Mouse (Mus musculus) Muller cell, postnatal 12 days (primary cell): Measurements from ENCODE around the gene Hist1h2ai.
A peak's percentile ranks its signal among the peaks of the same experiment; 100 is the strongest.

Experiments used
- DNase-seq: peaks from one replicate; pipeline ENCODE4 v3.0.0-alpha.2; 2015; ENCODE audit errors: inconsistent ontology term

Hist1h2ai gene

DNA sequence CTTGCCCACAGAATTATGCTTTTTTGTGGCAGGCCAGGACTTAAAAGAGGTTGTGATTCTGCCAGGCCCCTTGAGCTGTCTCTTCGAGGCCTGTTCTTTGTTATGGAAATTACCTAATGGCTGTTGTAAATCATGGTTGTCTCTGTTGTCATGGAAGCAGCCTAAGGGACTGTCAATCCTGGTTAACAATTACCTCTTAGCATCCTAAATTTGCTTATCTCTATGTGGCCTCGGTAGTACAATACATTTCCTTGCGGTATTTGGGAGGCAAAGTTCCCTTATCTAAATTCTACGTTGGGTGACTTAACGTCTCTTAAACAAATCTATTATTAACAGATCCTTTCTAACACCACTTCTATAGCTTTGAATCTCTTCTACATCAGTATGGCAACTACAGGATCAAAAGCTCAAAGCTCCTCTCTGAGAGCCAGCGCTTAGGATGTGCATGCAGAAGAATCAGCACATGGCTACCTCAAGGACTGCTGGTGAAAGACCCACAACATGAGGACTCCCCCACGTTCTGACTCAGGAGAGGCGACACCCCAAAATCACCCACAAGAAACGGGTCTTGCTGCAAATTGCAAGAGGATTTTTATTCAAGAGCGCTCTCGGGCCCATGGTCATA, 11.8 kb downstream of the Hist1h2ai start:
- DNase-seq, result no peak

DNA sequence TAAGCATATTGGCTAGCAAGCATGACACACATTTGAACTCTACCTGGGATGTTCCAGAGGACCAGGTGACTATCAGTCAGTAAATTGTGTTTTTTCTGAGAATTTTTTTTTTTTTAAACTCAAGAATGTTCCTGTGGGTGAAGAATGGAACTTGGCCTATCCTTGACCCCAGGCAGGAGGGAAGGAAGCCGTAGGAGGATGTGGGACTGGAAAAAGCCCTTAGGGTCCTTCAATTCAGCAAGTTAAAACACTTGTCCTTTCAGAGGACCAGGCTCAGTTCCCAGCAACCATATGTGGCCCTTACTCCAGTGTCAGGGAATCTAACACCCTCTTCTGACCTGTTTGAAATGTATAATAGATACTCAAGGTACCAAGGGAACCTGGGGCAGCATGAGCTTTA, 13.3 kb downstream of the Hist1h2ai start:
- DNase-seq, result no peak

DNA sequence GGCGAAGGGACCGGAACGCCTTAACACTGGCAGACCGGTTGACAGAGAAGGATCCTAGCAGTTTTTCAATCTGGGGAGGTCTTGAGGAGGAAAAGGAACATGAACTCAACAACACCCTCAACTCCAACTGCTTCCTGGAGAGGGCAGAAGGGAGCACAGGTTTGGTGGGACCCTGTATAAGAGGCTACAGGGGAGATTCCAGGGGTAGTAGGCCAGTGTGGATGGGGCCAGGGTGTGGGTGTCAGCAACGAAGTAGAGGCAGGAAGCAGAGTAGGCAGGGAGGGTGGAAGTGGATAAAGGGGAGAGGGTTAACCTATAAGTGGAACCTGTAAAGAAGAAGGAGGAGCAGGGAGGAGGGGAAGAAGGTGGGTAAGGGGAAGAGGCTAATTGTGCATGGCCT, 17.2 kb downstream of the Hist1h2ai start:
- no peak for DNase-seq

DNA sequence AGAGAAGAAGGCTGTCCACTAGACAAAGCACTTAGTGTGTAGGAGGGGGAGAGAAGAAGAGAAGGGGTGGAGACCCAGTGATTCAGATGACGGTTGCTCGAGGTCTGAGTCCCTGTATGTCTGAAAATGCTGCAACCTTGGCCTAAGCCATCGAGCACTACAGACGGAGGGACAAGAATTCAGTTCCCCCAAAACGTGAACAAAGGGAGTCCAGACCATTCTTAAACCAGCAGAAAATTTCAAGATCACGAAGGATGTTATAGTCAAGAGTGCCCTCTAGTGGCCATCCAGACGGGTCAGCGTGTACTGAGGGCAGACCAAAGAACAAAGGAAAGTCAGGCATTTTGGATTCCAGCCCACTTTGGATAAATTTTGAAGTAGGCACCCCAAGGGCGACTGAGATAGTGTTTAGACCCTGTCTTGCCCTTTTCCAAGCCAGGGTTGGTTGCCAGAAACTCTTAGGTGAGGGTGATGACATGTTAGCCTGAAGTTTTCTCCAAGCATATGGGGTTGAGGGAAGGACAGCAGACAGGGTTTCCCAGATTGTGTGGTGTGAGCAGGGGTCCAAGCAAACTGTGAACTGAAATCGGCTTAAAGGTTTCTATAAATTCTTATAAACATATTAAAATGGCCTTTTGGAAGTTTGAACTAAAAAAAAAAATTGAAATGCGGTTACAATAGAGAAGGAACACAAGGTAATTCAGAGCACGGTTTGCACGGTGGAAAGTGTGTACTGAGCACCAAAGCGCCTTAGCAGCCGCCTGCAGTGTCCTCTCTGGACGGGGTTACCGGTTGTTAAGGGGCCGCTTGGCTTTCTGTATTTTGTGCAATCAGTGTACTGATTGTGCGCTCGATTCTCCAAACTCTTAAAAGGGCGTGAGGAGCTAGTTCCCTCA, 18.0 kb downstream of the Hist1h2ai start:
- DNase-seq, result peak; percentile 81

GRCm38 (mm10) chr13:21734906-21735767, 18.9 kb downstream of the Hist1h2ai start, which contains the start of gene Hist1h4j:
TSS of gene Hist1h4j (plus strand) at chr13:21735064.
- peak; percentile 83 for DNase-seq

GRCm38 (mm10) chr13:21745006-21745405, 28.8 kb downstream of the Hist1h2ai start:
- DNase-seq, result no peak

GRCm38 (mm10) chr13:21749387-21750158, 33.4 kb downstream of the Hist1h2ai start:
- peak; percentile 69 for DNase-seq

- peak; percentile 81 for DNase-seq
Observed at GRCm38 (mm10) chr13:21750159-21751017, 34.2 kb downstream of the Hist1h2ai start, which contains the start of gene Hist1h4k. TSS of gene Hist1h4k (minus strand) at chr13:21750505.

GRCm38 (mm10) chr13:21751417-21751816, 35.2 kb downstream of the Hist1h2ai start:
- peak; percentile 3 for DNase-seq

- no peak for DNase-seq
Observed at GRCm38 (mm10) chr13:21751827-21752226, 35.6 kb downstream of the Hist1h2ai start.

DNA sequence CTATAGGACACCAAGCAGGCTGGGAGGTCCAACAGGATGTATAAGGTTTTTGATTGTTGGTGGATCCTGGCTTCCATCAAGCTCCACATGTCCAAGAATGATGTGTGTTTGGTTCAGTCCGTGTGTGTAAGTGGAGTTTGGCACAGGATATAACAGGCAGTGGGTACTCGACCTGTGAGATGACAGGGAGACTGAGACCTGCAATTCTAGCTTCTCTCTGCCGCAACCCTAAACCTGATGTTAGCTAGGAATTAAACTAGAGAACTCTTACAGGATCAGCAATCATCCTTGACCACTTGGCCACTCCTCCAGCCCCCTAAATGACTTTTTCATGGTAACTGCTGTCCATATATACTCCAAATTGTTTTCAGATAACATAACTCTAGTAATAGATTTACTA, 36.1 kb downstream of the Hist1h2ai start:
- DNase-seq, result no peak

GRCm38 (mm10) chr13:21753051-21753523, 36.9 kb downstream of the Hist1h2ai start:
- peak; percentile 39 for DNase-seq

- DNase-seq, result peak; percentile 94
Observed at GRCm38 (mm10) chr13:21753524-21754285, 37.5 kb downstream of the Hist1h2ai start, which contains the start of the genes Hist1h2ak and Hist1h2bn. TSS of gene Hist1h2ak (minus strand) at chr13:21753827. TSS of gene Hist1h2bn (plus strand) at chr13:21754123.

DNA sequence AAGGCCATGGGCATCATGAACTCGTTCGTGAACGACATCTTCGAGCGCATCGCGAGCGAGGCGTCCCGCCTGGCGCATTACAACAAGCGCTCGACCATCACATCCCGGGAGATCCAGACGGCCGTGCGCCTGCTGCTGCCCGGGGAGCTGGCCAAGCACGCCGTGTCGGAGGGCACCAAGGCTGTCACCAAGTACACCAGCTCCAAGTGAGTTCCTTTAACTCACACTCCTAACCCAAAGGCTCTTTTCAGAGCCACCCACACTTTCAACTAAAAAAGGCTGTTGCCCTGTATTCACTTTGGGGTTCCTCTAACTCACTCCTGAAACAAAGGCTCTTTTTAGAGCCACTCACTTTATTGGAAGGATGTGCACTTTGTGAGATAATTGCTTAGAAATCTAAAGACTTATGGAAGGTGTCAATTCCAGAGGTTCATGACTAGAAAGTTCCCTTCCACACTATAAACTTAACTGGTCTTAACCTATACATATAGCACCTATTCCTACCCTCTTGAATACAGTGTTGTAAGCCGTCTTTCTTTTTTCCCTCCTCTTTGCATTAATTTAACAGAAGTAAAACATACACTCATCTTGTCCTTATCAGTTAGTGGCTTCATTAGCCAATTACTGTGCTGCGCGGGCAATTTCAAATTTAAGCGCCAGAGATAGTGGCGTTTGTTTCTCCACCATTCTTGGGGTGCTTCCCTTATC, 38.2 kb downstream of the Hist1h2ai start:
- DNase-seq, result peak; percentile 67

- no peak for DNase-seq
Observed at GRCm38 (mm10) chr13:21755707-21756106, 39.5 kb downstream of the Hist1h2ai start.
